Mouse (Mus musculus) hindbrain, postnatal 0 days (tissue): Measurements from ENCODE around the gene Polr2c. TPM values are rescaled to one million over a fixed set of nuclear protein-coding genes. Genes with fewer than 3 reads are reported as not detected.

ENCODE experiments used
- ATAC-seq: fragments of 200-750 bp; cut with Nextera tagmentation; 2 replicates; pipeline ENCODE4 v1.8.0; 2017; ENCODE audit warnings: mild to moderate bottlenecking, moderate TSS enrichment, moderate library complexity
- DNase-seq: peaks from one replicate; pipeline ENCODE4 v3.0.0-alpha.2; 2015; ENCODE audit warnings: low spot score
- H3K27ac ChIP-seq: fragments of 300-500 bp; sonication (generic); 2 replicates; pipeline ENCODE4 v1.5.1; 2014; ENCODE audit warnings: mild to moderate bottlenecking
- H3K27me3 ChIP-seq: fragments of 300-500 bp; sonication (generic); 2 replicates; pipeline ENCODE4 v1.6.1; 2014; ENCODE audit warnings: low read length, mixed read lengths; ENCODE audit not compliant: insufficient read depth
- H3K36me3 ChIP-seq: fragments of 300-500 bp; sonication (generic); 2 replicates; pipeline ENCODE4 v1.6.1; 2014; ENCODE audit warnings: low read length, mixed read lengths; ENCODE audit not compliant: insufficient read depth
- H3K4me1 ChIP-seq: fragments of 300-500 bp; sonication (generic); 2 replicates; pipeline ENCODE4 v1.6.1; 2014; ENCODE audit warnings: antibody characterized with exemption, low read length, mixed read lengths; ENCODE audit not compliant: insufficient read depth
- H3K4me2 ChIP-seq: fragments of 300-500 bp; sonication (generic); 2 replicates; pipeline ENCODE4 v1.6.1; 2014; ENCODE audit warnings: low read depth, mild to moderate bottlenecking, low read length, moderate library complexity, mixed read lengths
- H3K4me3 ChIP-seq: fragments of 300-500 bp; sonication (generic); 2 replicates; pipeline ENCODE4 v1.5.1; 2014; ENCODE audit warnings: low read length
- H3K9ac ChIP-seq: fragments of 300-500 bp; sonication (generic); replicated peaks from 2 replicates; pipeline ENCODE4 v1.6.1; 2014; ENCODE audit warnings: mild to moderate bottlenecking, low read length, moderate library complexity, mixed read lengths
- H3K9me3 ChIP-seq: fragments of 300-500 bp; sonication (generic); 2 replicates; pipeline ENCODE4 v1.6.1; 2016; ENCODE audit warnings: low read length, mixed read lengths
- CTCF ChIP-seq: IDR thresholded peaks from 2 replicates; pipeline ENCODE4 v1.5.1; 2016; ENCODE audit warnings: antibody characterized with exemption, control low read depth, low read depth
- WGBS: fragments of 180-500 bp; shearing (Covaris S2); extraction: QIAGEN DNeasy Blood & Tissue Kit; methylation state at CpG from one replicate; pipeline ENCODE4 v1.1.7; 2014; 5-methylcytosine and 5-hydroxymethylcytosine counted together
- polyA plus RNA-seq: library from polyadenylated mRNA; unstranded; fragments of >200 nt; fragmentation: Nextera tagmentation; extraction: Ambion mirVana; gene quantifications from 2 replicates; pipeline ENCODE4 v1.2.1, GENCODE M21; 2015
- total RNA-seq: library from RNA; depleted of rRNA; stranded (reverse); fragments of >200 nt; gene quantifications from 2 replicates; pipeline ENCODE4 v1.2.3, GENCODE M21; 2014; rRNA removed

The Polr2c gene
- total RNA-seq (65.3 and 81.6 TPM in 2 replicates), polyA plus RNA-seq (102 TPM in 2 replicates)

GRCm38 (mm10) chr8:94857346-94858173 lies at the start of gene Polr2c:
TSS of gene Polr2c (plus strand) at chr8:94857450.
- DNase-seq (peak; percentile 95), ATAC-seq (peak; percentile 87)
- H3K27ac ChIP-seq: peak within 1 kb of the TSS; percentile 86
- H3K36me3 ChIP-seq: peaks cover 33% of the 10 kb centered on the region
- peak within 1 kb of the TSS; percentile 74 for H3K4me3 ChIP-seq
- H3K4me2 ChIP-seq: peak within 1 kb of the TSS; percentile 59
- under 1% methylated on average over 68 of the region's 68 CpGs for WGBS
- TF ChIP-seq CTCF: peak; percentile 75
- H3K9ac ChIP-seq: peak within 1 kb of the TSS; percentile 90
- no peaks in the 10 kb centered on the region for H3K9me3 ChIP-seq
- H3K4me1 ChIP-seq: peaks cover 5% of the 10 kb centered on the region; the same call in 1 of the 2 replicates
- H3K27me3 ChIP-seq: no peaks in the 10 kb centered on the region

GRCm38 (mm10) chr8:94807506-94807905 lies 49.7 kb upstream of the Polr2c start:
- Histone ChIP-seq H3K27me3 (no peaks in the 10 kb centered on the region), H3K4me2 (no peak overlapping the region), H3K4me3 (no peak overlapping the region), H3K9ac (no peak overlapping the region), H3K27ac (no peak overlapping the region), H3K36me3 (no peaks in the 10 kb centered on the region), H3K9me3 (no peaks in the 10 kb centered on the region), H3K4me1 (no peaks in the 10 kb centered on the region)
- no peak for TF ChIP-seq CTCF
- peak; percentile 21 for DNase-seq
- ATAC-seq: no peak
- 45% methylated on average over 7 of the region's 7 CpGs for WGBS

GRCm38 (mm10) chr8:94808372-94808771 lies 48.9 kb upstream of the Polr2c start:
- Histone ChIP-seq H3K27ac (no peak overlapping the region), H3K4me3 (no peak overlapping the region), H3K27me3 (no peaks in the 10 kb centered on the region), H3K9me3 (no peaks in the 10 kb centered on the region), H3K36me3 (no peaks in the 10 kb centered on the region), H3K4me2 (no peak overlapping the region), H3K4me1 (no peaks in the 10 kb centered on the region), H3K9ac (no peak overlapping the region)
- no peak for TF ChIP-seq CTCF
- ATAC-seq: no peak
- no peak for DNase-seq
- WGBS: 87% methylated on average over 6 of the region's 6 CpGs

- H3K9ac ChIP-seq: no peak within 1 kb of the TSS
- H3K4me3 ChIP-seq: no peak within 1 kb of the TSS
- no peaks in the 10 kb centered on the region for H3K27me3 ChIP-seq
- no peaks in the 10 kb centered on the region for H3K9me3 ChIP-seq
- TF ChIP-seq CTCF: no peak
- H3K4me2 ChIP-seq: no peak within 1 kb of the TSS
- H3K36me3 ChIP-seq: no peaks in the 10 kb centered on the region
- H3K4me1 ChIP-seq: no peaks in the 10 kb centered on the region
- DNase-seq (no peak), ATAC-seq (no peak)
- 77% methylated on average over 3 of the region's 3 CpGs for WGBS
- no peak within 1 kb of the TSS for H3K27ac ChIP-seq
These were observed 47.1 kb upstream of the Polr2c start, which contains the start of gene Ccl17 for GRCm38 (mm10) chr8:94810153-94810552. TSS of gene Ccl17 (plus strand) at chr8:94810453.

- 82% methylated on average over 5 of the region's 5 CpGs for WGBS
- no peak for TF ChIP-seq CTCF
These were observed 46.4 kb upstream of the Polr2c start for GRCm38 (mm10) chr8:94810855-94811254.

GRCm38 (mm10) chr8:94811654-94812053 lies 45.6 kb upstream of the Polr2c start:
- Histone ChIP-seq H3K4me3 (no peak overlapping the region), H3K27ac (no peak overlapping the region), H3K9me3 (no peaks in the 10 kb centered on the region), H3K4me2 (no peak overlapping the region), H3K9ac (no peak overlapping the region), H3K36me3 (no peaks in the 10 kb centered on the region), H3K4me1 (no peaks in the 10 kb centered on the region), H3K27me3 (no peaks in the 10 kb centered on the region)
- TF ChIP-seq CTCF: no peak
- DNase-seq (no peak), ATAC-seq (no peak)
- 81% methylated on average over 6 of the region's 6 CpGs for whole genome bisulfite sequencing

More at GRCm38 (mm10) chr8:94810855-94811254, 46.4 kb upstream of the Polr2c start:
- Histone ChIP-seq H3K36me3 (no peaks in the 10 kb centered on the region), H3K9ac (no peak overlapping the region), H3K9me3 (no peaks in the 10 kb centered on the region), H3K27me3 (no peaks in the 10 kb centered on the region), H3K4me2 (no peak overlapping the region), H3K4me3 (no peak overlapping the region), H3K4me1 (no peaks in the 10 kb centered on the region), H3K27ac (no peak overlapping the region)
- DNase-seq: no peak
- no peak for ATAC-seq

GRCm38 (mm10) chr8:94812645-94813098 lies 44.6 kb upstream of the Polr2c start:
- no peaks in the 10 kb centered on the region for H3K36me3 ChIP-seq
- no peak overlapping the region for H3K9ac ChIP-seq
- no peaks in the 10 kb centered on the region for H3K9me3 ChIP-seq
- H3K27ac ChIP-seq: peak overlapping the region; percentile 27; the same call in 1 of the 2 replicates
- DNase-seq (peak; percentile 95), ATAC-seq (peak; percentile 72)
- WGBS: 22% methylated on average over 6 of the region's 6 CpGs
- H3K27me3 ChIP-seq: no peaks in the 10 kb centered on the region
- TF ChIP-seq CTCF: peak; percentile 81
- H3K4me2 ChIP-seq: peak overlapping the region; percentile 19
- H3K4me1 ChIP-seq: no peaks in the 10 kb centered on the region
- no peak overlapping the region for H3K4me3 ChIP-seq
